Mouse (Mus musculus): ENCODE data around the gene Gtf2ird1. TPM values are rescaled to one million over a fixed set of nuclear protein-coding genes. Genes with fewer than 3 reads are reported as not detected.

Gtf2ird1 gene
- polyA plus RNA-seq, 2 experiments: 99.0 to 100 TPM

DNA sequence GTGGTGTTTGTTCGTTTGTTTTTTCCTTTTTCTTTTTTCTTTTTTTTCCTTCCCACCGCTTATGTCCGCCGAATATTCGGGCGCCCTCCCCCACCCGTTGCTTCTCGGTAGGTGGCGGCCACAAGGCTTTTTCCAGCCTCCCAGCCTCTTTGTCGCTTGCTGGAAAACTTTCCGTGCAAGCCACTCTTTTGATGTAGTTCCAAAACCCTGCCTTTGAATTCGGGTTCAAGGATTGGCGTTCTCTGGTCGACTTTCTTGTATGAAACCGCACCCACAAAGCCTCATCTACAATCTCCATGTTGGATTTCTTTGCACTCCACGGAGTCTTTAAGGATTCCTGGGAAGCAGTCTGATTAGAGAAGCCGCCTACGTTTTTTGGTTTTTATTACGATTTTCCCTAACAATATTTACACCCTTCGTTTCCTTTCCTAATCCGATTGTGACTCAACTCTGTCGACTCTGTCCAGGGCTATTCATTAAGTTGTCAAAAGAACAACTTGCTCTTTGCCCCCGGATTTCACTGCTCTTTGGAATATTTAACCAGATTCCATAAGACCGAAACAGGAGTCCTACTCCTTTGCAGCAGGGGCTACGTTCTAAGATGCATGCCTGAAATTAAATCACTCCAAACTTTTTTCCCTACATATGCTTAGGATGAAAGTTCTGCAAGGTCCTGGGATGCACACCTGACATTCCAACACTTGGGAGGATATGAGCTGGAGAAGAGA, 140.7 kb downstream of the Gtf2ird1 start:
- Histone ChIP-seq H3K9ac (ENCODE audit: low read depth, low read length, severe bottlenecking) (peak overlapping the region; percentile 99), H3K27me3 (ENCODE audit: control insufficient read depth, insufficient read depth, low read length) (no peaks in the 10 kb centered on the region), H3K36me3 (ENCODE audit: control insufficient read depth, insufficient read depth, low read length) (peaks cover 7% of the 10 kb centered on the region), H3K27ac (replicated peaks; ENCODE audit: low read depth, low read length) (peak overlapping the region; percentile 100), H3K9me3 (ENCODE audit: control insufficient read depth, low read length) (no peaks in the 10 kb centered on the region), H3K4me1 (ENCODE audit: control insufficient read depth, insufficient read depth, low read length) (peaks cover 20% of the 10 kb centered on the region), H3K4me2 (replicated peaks; ENCODE audit: low read depth, low read length, severe bottlenecking) (peak overlapping the region; percentile 68), H3K4me3 (replicated peaks; ENCODE audit: low read length) (peak overlapping the region; percentile 94)
- ATAC-seq (ENCODE audit: low FRiP score, low read depth) (no peak), DNase-seq (ENCODE audit: low spot score) (peak; percentile 83)
- 2% methylated on average over 25 of the region's 25 CpGs for WGBS
- TF ChIP-seq POLR2A (IDR thresholded peaks at IDR 0.05; ENCODE audit: borderline replicate concordance, extremely low read depth, insufficient read depth, insufficient read length): no peak

DNA sequence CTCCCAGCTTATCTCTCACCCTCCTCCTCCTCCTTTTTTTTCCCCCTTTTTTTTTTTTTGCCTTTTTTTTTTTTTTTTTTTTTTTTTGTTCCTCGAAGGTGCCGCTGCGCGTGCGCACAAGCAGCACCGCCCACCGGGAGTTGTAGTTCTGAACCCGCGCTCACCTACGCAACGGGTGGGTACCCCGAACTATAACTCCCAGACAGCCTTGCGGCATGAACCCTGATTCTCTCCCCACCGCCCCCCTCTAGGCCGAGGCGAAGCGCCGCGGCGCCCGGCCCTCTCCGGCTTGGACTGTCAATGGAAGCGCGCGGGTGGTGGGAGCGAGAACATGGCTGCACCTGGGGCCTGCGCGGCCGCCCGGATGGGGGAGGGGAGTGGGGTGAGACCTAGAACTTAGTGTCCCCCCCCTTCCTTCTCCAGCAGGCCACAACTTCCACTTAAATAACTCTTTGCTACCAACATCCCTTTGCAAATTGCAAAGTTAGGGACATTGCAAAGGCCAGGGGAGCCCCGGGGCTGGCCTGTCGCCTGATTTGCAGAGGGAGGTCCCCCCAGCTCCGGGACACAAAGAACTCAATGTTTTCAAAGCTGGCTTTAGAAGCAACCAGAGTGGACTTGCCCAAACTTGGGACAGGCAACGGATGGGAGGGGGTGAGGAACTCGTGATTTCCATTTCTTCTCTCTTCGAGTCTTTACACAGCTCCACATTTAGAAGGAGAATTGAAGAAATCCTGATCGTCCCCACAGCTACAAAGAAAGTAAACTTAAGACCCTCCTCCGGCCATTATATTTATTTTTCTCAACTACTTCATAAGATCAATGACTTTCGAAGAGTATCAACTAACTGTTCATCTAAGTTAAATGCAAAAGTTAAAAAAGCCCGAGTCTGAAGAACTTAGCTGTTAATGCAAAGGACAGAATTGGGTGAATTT, 141.6 kb downstream of the Gtf2ird1 start, which contains the start of gene Gtf2i:
Gtf2i (minus strand) TSS at position 73 of the 935 bp plus-strand sequence.
- no peaks in the 10 kb centered on the region for H3K9me3 ChIP-seq (ENCODE audit: control insufficient read depth, low read length)
- H3K4me3 ChIP-seq (replicated peaks; ENCODE audit: low read length): peak within 1 kb of the TSS; percentile 94
- H3K36me3 ChIP-seq (ENCODE audit: control insufficient read depth, insufficient read depth, low read length): peaks cover 15% of the 10 kb centered on the region
- peaks cover 20% of the 10 kb centered on the region for H3K4me1 ChIP-seq (ENCODE audit: control insufficient read depth, insufficient read depth, low read length)
- H3K27ac ChIP-seq (replicated peaks; ENCODE audit: low read depth, low read length): peak within 1 kb of the TSS; percentile 100
- peak within 1 kb of the TSS; percentile 68 for H3K4me2 ChIP-seq (replicated peaks; ENCODE audit: low read depth, low read length, severe bottlenecking)
- peak; percentile 97 for DNase-seq (ENCODE audit: low spot score)
- ATAC-seq (ENCODE audit: low FRiP score, low read depth): peak; percentile 89
- peak; percentile 80; the same call in 1 of the 2 replicates for TF ChIP-seq POLR2A (IDR thresholded peaks at IDR 0.05; ENCODE audit: borderline replicate concordance, extremely low read depth, insufficient read depth, insufficient read length)
- peak within 1 kb of the TSS; percentile 99 for H3K9ac ChIP-seq (ENCODE audit: low read depth, low read length, severe bottlenecking)
- H3K27me3 ChIP-seq (ENCODE audit: control insufficient read depth, insufficient read depth, low read length): no peaks in the 10 kb centered on the region
- WGBS: under 1% methylated on average over 37 of the region's 40 CpGs

DNA sequence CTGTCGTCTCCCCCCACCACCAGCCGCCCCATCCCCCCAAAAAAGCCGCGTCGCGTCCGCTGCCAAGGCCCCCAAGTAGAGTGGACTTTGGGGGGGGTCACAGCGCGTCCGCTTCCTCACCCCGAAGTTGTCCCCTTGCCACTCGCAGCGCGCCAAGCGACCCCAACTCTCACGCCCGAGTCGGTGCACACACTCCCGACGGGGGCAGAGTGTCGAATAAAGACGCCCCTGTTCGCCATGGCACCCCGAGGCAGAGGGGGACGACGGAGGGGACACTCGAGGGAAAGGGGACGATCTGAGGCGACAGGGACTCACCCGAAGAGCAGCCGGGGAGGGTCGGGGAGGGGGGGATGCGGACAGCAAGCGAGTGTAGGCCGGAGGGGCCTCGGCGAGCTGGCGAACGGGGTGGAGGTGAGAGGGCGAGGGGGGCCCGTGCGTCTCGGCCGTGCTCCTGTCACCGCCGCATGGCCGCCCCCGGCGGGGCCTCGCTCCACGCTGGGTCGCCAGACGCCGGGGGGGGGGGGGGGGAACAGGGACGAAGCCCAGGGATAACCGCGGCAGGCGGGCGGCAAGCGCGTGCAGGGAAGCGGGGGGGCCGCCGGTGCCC, 142.3 kb downstream of the Gtf2ird1 start:
- no peak for DNase-seq (ENCODE audit: low spot score)
- Histone ChIP-seq H3K27ac (replicated peaks; ENCODE audit: low read depth, low read length) (peak overlapping the region; percentile 100), H3K9ac (ENCODE audit: low read depth, low read length, severe bottlenecking) (peak overlapping the region; percentile 99), H3K9me3 (ENCODE audit: control insufficient read depth, low read length) (no peaks in the 10 kb centered on the region), H3K36me3 (ENCODE audit: control insufficient read depth, insufficient read depth, low read length) (peaks cover 23% of the 10 kb centered on the region), H3K4me1 (ENCODE audit: control insufficient read depth, insufficient read depth, low read length) (peaks cover 20% of the 10 kb centered on the region), H3K4me2 (replicated peaks; ENCODE audit: low read depth, low read length, severe bottlenecking) (peak overlapping the region; percentile 67), H3K4me3 (replicated peaks; ENCODE audit: low read length) (peak overlapping the region; percentile 94), H3K27me3 (ENCODE audit: control insufficient read depth, insufficient read depth, low read length) (no peaks in the 10 kb centered on the region)
- ATAC-seq (ENCODE audit: low FRiP score, low read depth): peak; percentile 10
- TF ChIP-seq POLR2A (IDR thresholded peaks at IDR 0.05; ENCODE audit: borderline replicate concordance, extremely low read depth, insufficient read depth, insufficient read length): peak; percentile 6; the same call in 1 of the 2 replicates
- 2% methylated on average over 44 of the region's 64 CpGs for WGBS

DNA sequence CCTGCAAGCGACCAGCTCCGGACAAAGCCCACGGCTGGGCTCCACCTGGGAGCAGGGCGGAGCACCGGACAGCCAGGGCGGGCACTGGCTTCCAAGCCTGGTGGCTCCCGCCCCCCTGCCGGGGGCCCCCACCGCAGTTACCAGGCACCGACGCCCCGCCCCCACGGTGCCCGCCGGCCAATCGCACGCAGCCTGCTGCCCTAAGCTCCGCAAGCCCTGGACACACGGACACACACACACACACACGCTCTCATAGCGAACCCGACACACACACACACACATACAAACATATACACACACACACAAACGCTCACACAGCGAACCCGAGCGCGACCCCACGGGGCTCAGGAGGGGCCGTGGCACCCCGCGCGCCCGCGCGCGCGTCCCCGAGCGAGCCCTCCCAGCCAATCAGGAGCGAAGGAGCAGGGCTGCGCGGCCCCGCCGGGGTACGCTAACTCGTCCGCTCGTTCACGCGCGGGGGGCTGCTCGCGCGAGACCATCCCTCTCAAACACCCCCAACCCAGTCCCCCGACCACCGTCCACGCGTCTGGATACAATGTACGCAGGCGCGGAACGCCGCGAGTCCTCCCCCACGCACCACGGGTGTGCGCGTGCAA, 143.0 kb downstream of the Gtf2ird1 start:
- ATAC-seq (ENCODE audit: low FRiP score, low read depth): peak; percentile 79
- Histone ChIP-seq H3K9me3 (ENCODE audit: control insufficient read depth, low read length) (no peaks in the 10 kb centered on the region), H3K36me3 (ENCODE audit: control insufficient read depth, insufficient read depth, low read length) (peaks cover 26% of the 10 kb centered on the region), H3K9ac (ENCODE audit: low read depth, low read length, severe bottlenecking) (peak overlapping the region; percentile 99), H3K4me1 (ENCODE audit: control insufficient read depth, insufficient read depth, low read length) (peaks cover 20% of the 10 kb centered on the region), H3K27ac (replicated peaks; ENCODE audit: low read depth, low read length) (peak overlapping the region; percentile 100), H3K27me3 (ENCODE audit: control insufficient read depth, insufficient read depth, low read length) (no peaks in the 10 kb centered on the region), H3K4me2 (replicated peaks; ENCODE audit: low read depth, low read length, severe bottlenecking) (peak overlapping the region; percentile 67), H3K4me3 (replicated peaks; ENCODE audit: low read length) (peak overlapping the region; percentile 94)
- WGBS: under 1% methylated on average over 62 of the region's 68 CpGs
- peak; percentile 97 for DNase-seq (ENCODE audit: low spot score)
- TF ChIP-seq POLR2A (IDR thresholded peaks at IDR 0.05; ENCODE audit: borderline replicate concordance, extremely low read depth, insufficient read depth, insufficient read length): 0 out of 2 replicates have a peak, but pooled peaks have one; percentile 10

Data from limb, embryonic 14.5 days (tissue).